Mouse (Mus musculus): Measurements from ENCODE around the gene Rab4a. TPM values are rescaled to one million over a fixed set of nuclear protein-coding genes. Genes with fewer than 3 reads are reported as not detected.

The Rab4a gene
- polyA plus RNA-seq, 1 experiment = 8.9 TPM

DNA sequence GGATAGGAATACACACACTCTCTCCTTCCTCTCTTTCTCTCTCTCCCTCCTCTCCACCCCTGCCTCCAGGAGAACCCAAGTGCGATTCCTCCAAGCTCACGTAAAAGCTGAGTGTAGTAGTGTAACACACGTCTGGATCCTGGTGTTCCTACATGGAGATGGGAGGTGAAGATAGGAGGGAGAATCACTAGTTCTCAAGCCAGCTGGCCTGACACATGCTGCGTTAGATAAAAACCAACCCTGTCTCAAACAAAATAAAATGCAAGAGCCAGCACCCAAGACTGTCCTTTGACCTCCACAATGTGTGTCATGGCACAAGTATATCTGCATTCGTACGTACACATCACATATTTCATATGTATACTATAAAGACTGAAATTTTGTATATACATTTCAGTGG, 15.0 kb downstream of the Rab4a start:
- Histone ChIP-seq H3K36me3 (ENCODE audit: control insufficient read depth, insufficient read depth, low read length) (no peaks in the 10 kb centered on the region), H3K27ac (ENCODE audit: control insufficient read depth, insufficient read depth, low read depth, low read length) (no peak overlapping the region), H3K27me3 (ENCODE audit: control insufficient read depth, insufficient read depth, low read length) (no peaks in the 10 kb centered on the region), H3K4me1 (ENCODE audit: control insufficient read depth, insufficient read depth, low read length) (no peaks in the 10 kb centered on the region; the same call in 1 of the 2 replicates), H3K4me3 (ENCODE audit: control insufficient read depth, low read depth, low read length) (no peak overlapping the region)
- no peak for TF ChIP-seq POLR2A (IDR thresholded peaks at IDR 0.05; ENCODE audit: control insufficient read depth, low read depth, low read length)
- TF ChIP-seq CTCF (IDR thresholded peaks at IDR 0.05; ENCODE audit: control insufficient read depth, insufficient read depth, insufficient replicate concordance, low read depth, low read length) = no peak

DNA sequence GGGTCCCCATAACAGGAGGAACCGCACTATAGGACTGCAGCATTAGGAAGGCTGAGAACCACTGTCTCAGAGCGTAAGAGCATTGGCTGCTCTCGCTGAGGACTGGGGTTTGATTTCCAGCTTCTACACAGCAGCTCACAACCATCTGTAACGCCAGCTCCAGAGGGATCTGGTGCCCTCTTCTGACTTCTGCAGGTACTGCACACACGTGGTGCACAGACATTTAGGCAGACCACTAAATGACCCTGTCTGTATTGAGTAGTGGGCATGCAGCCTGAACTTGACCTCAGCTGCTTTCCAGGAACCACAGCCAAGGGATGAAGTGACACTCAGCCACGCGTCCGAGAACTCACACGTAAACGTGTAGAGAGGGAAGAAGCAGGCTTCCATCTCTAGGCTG, 17.3 kb downstream of the Rab4a start:
- Histone ChIP-seq H3K4me1 (ENCODE audit: control insufficient read depth, insufficient read depth, low read length) (no peaks in the 10 kb centered on the region; the same call in 1 of the 2 replicates), H3K36me3 (ENCODE audit: control insufficient read depth, insufficient read depth, low read length) (no peaks in the 10 kb centered on the region), H3K27ac (ENCODE audit: control insufficient read depth, insufficient read depth, low read depth, low read length) (no peak overlapping the region), H3K4me3 (ENCODE audit: control insufficient read depth, low read depth, low read length) (no peak overlapping the region), H3K27me3 (ENCODE audit: control insufficient read depth, insufficient read depth, low read length) (no peaks in the 10 kb centered on the region)
- TF ChIP-seq CTCF (IDR thresholded peaks at IDR 0.05; ENCODE audit: control insufficient read depth, insufficient read depth, insufficient replicate concordance, low read depth, low read length) (peak; percentile 46; the same call in 1 of the 2 replicates), POLR2A (IDR thresholded peaks at IDR 0.05; ENCODE audit: control insufficient read depth, low read depth, low read length) (no peak)

DNA sequence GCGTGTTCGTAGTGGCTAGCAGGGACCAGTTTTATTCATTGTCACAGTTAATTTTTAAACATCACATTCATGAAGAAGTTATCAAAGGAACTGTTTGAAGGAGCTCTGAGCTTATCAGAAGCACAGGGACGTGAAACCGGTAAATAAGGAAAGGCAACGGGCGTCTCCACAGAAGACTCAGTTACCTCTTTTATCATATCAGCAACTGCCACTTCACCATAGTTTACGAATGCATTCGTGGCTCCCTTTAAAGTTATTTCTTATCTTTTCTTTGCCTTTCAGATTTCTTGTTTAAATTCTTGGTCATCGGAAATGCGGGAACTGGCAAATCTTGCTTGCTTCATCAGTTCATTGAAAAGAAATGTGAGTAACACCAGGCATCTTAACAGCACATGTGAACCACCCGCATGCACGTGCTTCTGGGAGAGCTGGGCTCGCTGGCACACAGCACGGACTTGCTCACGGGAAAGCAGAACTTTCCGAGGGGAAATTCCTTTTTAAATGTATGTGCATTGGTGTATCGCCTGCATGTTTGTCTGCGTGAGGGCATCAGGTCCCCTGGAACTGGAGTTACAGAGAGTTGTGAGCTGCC, 17.8 kb downstream of the Rab4a start:
- Histone ChIP-seq H3K27ac (ENCODE audit: control insufficient read depth, insufficient read depth, low read depth, low read length) (no peak overlapping the region), H3K4me3 (ENCODE audit: control insufficient read depth, low read depth, low read length) (no peak overlapping the region), H3K4me1 (ENCODE audit: control insufficient read depth, insufficient read depth, low read length) (no peaks in the 10 kb centered on the region; the same call in 1 of the 2 replicates), H3K36me3 (ENCODE audit: control insufficient read depth, insufficient read depth, low read length) (no peaks in the 10 kb centered on the region), H3K27me3 (ENCODE audit: control insufficient read depth, insufficient read depth, low read length) (no peaks in the 10 kb centered on the region)
- no peak for TF ChIP-seq CTCF (IDR thresholded peaks at IDR 0.05; ENCODE audit: control insufficient read depth, insufficient read depth, insufficient replicate concordance, low read depth, low read length)
- TF ChIP-seq POLR2A (IDR thresholded peaks at IDR 0.05; ENCODE audit: control insufficient read depth, low read depth, low read length) = no peak

DNA sequence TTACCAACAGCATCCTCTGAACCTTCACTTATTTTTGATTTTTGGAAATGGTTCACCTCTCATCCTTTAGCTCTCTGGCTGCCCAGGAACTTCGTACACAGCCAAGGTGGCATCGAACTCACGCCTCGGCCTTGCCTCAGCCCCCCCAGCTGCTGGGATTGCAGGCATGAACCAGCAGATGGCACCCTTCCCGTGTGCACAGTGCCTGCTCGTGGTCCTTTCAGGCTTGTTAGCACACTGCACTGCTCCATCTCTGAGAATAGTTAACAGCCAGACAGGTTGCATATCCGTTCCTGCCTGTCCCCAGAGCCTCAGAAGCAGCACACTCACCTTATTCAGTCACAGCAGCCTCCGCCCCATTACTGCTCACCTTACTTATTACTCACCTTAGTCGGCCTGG, 20.2 kb downstream of the Rab4a start:
- no peaks in the 10 kb centered on the region for H3K27me3 ChIP-seq (ENCODE audit: control insufficient read depth, insufficient read depth, low read length)
- TF ChIP-seq POLR2A (IDR thresholded peaks at IDR 0.05; ENCODE audit: control insufficient read depth, low read depth, low read length) (no peak), CTCF (IDR thresholded peaks at IDR 0.05; ENCODE audit: control insufficient read depth, insufficient read depth, insufficient replicate concordance, low read depth, low read length) (peak; percentile 47; the same call in 1 of the 2 replicates)
- H3K4me1 ChIP-seq (ENCODE audit: control insufficient read depth, insufficient read depth, low read length) = no peaks in the 10 kb centered on the region
- no peak overlapping the region for H3K27ac ChIP-seq (ENCODE audit: control insufficient read depth, insufficient read depth, low read depth, low read length)
- H3K4me3 ChIP-seq (ENCODE audit: control insufficient read depth, low read depth, low read length) = no peak overlapping the region
- no peaks in the 10 kb centered on the region for H3K36me3 ChIP-seq (ENCODE audit: control insufficient read depth, insufficient read depth, low read length)

DNA sequence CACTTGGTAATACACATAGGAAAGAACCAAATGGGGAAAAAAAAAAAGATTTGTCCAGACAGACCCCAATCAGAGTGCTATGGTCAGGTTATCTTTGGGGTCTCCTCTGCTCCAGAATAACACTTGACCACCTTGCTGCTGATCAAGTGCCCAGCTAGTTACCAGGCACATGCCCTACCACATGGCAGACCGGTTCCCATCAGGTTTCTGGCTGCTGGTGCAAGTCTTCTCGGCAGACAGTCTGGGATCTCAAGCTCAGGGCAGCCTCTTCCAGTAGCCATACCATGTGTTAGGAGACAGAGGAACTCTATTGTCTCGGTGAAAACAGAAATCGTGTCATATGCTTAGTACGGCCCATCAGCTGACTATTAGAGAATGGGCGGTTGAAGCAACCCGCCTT, 21.0 kb downstream of the Rab4a start:
- no peaks in the 10 kb centered on the region for H3K27me3 ChIP-seq (ENCODE audit: control insufficient read depth, insufficient read depth, low read length)
- H3K4me3 ChIP-seq (ENCODE audit: control insufficient read depth, low read depth, low read length) = no peak overlapping the region
- no peaks in the 10 kb centered on the region for H3K4me1 ChIP-seq (ENCODE audit: control insufficient read depth, insufficient read depth, low read length)
- no peak overlapping the region for H3K27ac ChIP-seq (ENCODE audit: control insufficient read depth, insufficient read depth, low read depth, low read length)
- TF ChIP-seq CTCF (IDR thresholded peaks at IDR 0.05; ENCODE audit: control insufficient read depth, insufficient read depth, insufficient replicate concordance, low read depth, low read length) (no peak), POLR2A (IDR thresholded peaks at IDR 0.05; ENCODE audit: control insufficient read depth, low read depth, low read length) (no peak)
- no peaks in the 10 kb centered on the region for H3K36me3 ChIP-seq (ENCODE audit: control insufficient read depth, insufficient read depth, low read length)

DNA sequence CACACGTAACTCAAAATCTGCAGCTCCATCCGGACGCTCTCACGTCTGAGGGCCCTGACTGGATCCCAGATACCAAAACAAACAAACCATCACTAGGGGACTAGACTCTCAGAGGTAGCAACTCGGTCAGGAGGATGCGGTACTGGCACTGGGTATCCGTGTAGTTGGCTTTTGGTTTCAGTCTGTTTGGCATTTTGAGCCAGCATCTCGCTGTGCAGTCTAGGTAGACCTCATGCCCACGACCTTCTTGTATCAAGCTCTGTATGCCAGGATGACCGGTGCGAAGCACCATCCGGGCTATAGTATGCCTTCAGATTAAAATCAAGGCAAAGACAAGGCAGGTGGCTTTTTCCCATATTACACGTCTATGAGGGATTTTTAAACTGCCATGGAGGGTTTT, 21.7 kb downstream of the Rab4a start:
- H3K4me3 ChIP-seq (ENCODE audit: control insufficient read depth, low read depth, low read length) = no peak overlapping the region
- TF ChIP-seq POLR2A (IDR thresholded peaks at IDR 0.05; ENCODE audit: control insufficient read depth, low read depth, low read length) (no peak), CTCF (IDR thresholded peaks at IDR 0.05; ENCODE audit: control insufficient read depth, insufficient read depth, insufficient replicate concordance, low read depth, low read length) (no peak)
- H3K27ac ChIP-seq (ENCODE audit: control insufficient read depth, insufficient read depth, low read depth, low read length) = no peak overlapping the region
- H3K36me3 ChIP-seq (ENCODE audit: control insufficient read depth, insufficient read depth, low read length) = no peaks in the 10 kb centered on the region
- no peaks in the 10 kb centered on the region for H3K4me1 ChIP-seq (ENCODE audit: control insufficient read depth, insufficient read depth, low read length)
- H3K27me3 ChIP-seq (ENCODE audit: control insufficient read depth, insufficient read depth, low read length) = no peaks in the 10 kb centered on the region

DNA sequence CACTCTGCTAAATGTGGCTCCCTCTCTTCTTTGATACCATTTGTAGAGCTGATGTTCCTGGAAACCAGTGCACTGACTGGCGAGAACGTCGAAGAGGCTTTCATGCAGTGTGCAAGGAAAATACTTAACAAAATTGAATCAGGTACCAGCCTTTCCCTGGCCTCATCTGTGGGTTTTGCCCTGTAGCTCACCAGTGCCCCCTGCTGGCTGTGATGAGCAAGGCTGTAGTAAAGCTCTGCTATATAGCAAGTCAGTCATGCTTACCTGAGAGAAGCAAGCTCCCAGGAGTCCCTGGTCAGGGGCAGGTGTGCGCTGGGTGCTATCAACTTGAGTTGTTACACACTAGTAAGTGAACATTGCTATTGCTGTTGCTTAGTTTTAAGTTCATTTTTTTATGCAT, 27.0 kb downstream of the Rab4a start:
- Histone ChIP-seq H3K4me1 (ENCODE audit: control insufficient read depth, insufficient read depth, low read length) (no peaks in the 10 kb centered on the region), H3K36me3 (ENCODE audit: control insufficient read depth, insufficient read depth, low read length) (no peaks in the 10 kb centered on the region), H3K4me3 (ENCODE audit: control insufficient read depth, low read depth, low read length) (no peak overlapping the region), H3K27ac (ENCODE audit: control insufficient read depth, insufficient read depth, low read depth, low read length) (no peak overlapping the region), H3K27me3 (ENCODE audit: control insufficient read depth, insufficient read depth, low read length) (no peaks in the 10 kb centered on the region)
- no peak for TF ChIP-seq POLR2A (IDR thresholded peaks at IDR 0.05; ENCODE audit: control insufficient read depth, low read depth, low read length)
- peak; percentile 78; the same call in 1 of the 2 replicates for TF ChIP-seq CTCF (IDR thresholded peaks at IDR 0.05; ENCODE audit: control insufficient read depth, insufficient read depth, insufficient replicate concordance, low read depth, low read length)
